In the genomic region with DNA sequence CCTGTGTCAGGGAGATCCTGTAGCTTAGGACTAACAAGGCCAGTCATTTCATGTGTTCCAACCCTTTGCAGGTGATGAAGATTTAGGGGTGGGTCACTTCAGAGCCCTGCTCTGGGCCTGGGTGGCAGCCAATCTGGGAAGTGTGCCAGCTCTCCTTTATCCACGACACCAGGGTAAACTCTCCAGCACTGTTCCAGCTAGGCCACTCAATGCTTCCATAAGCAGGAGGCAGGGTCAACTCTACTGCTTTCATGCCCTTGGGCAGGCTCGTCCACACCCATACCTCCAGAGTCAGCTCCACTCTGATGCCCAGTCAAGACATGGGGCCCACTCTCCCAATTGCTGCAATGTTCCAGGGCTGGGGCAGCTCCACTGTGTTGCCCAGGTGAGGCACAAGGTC, we compare ENCODE assay signal across 19 mouse cellular contexts. TPM values are rescaled to one million over a fixed set of nuclear protein-coding genes. Genes with fewer than 3 reads are reported as not detected.
DNase-seq lines count a peak whose midpoint lies in the region; ATAC-seq and TF ChIP-seq lines count a peak whose summit lies in the region.
"Had no signal": no experiment of that assay in that cellular context is flagged by ENCODE, and none has a peak within 500 bp of the region (broad histone marks: within the 10 kb centered on the region; RNA-seq: fewer than 3 reads in every experiment).

No protein-coding gene starts in this region.

- WGBS in forebrain, embryonic 11.5 days = 87% methylated on average over 2 of the region's 2 CpGs
- 46% methylated on average over 2 of the region's 2 CpGs for WGBS in forebrain, embryonic 15.5 days
- WGBS in kidney, postnatal 0 days = 58% methylated on average over 2 of the region's 2 CpGs
- WGBS in midbrain, embryonic 12.5 days = 88% methylated on average over 2 of the region's 2 CpGs
- 72% methylated on average over 2 of the region's 2 CpGs for WGBS in midbrain, embryonic 13.5 days
- 42% methylated on average over 2 of the region's 2 CpGs for WGBS in stomach, postnatal 0 days

- H3K4me2 ChIP-seq in forebrain, embryonic 11.5 days (ENCODE audit: low read depth, low read length, severe bottlenecking) = no peak overlapping the region
- H3K4me2 ChIP-seq in forebrain, embryonic 15.5 days (replicated peaks) = no peak overlapping the region
- no peak overlapping the region for H3K4me2 ChIP-seq in kidney, postnatal 0 days (ENCODE audit: low read length)
- no peak overlapping the region for H3K4me2 ChIP-seq in midbrain, embryonic 12.5 days (replicated peaks)
- H3K4me2 ChIP-seq in midbrain, embryonic 13.5 days (replicated peaks) = no peak overlapping the region
- H3K4me2 ChIP-seq in stomach, postnatal 0 days (replicated peaks; ENCODE audit: low read depth) = no peak overlapping the region
- H3K4me2 ChIP-seq: heart, embryonic 11.5 days; liver, embryonic 15.5 days; midbrain, embryonic 15.5 days had no signal

- no peaks in the 10 kb centered on the region for H3K4me1 ChIP-seq in forebrain, embryonic 11.5 days (replicated peaks; ENCODE audit: control insufficient read depth, insufficient read depth, low read length)
- no peaks in the 10 kb centered on the region for H3K4me1 ChIP-seq in forebrain, embryonic 15.5 days
- H3K4me1 ChIP-seq in kidney, postnatal 0 days (replicated peaks; ENCODE audit: insufficient read depth, low read length) = no peaks in the 10 kb centered on the region
- H3K4me1 ChIP-seq in midbrain, embryonic 12.5 days = no peaks in the 10 kb centered on the region
- H3K4me1 ChIP-seq in midbrain, embryonic 13.5 days (replicated peaks) = no peaks in the 10 kb centered on the region
- no peaks in the 10 kb centered on the region for H3K4me1 ChIP-seq in stomach, postnatal 0 days (replicated peaks; ENCODE audit: control insufficient read depth, insufficient read depth)
- H3K4me1 ChIP-seq: hindbrain, embryonic 10.5 days; liver, embryonic 15.5 days; midbrain, embryonic 15.5 days had no signal

- no peak for TF ChIP-seq CTCF in kidney, postnatal 0 days (IDR thresholded peaks at IDR 0.05; ENCODE audit: low read depth)
- no peak for TF ChIP-seq CTCF in stomach, postnatal 0 days (IDR thresholded peaks at IDR 0.05; ENCODE audit: low read depth)

- peak; percentile 48 for DNase-seq in forebrain, embryonic 11.5 days (ENCODE audit: low spot score)
- no peak for DNase-seq in kidney, postnatal 0 days (ENCODE audit: low spot score)
- DNase-seq in kidney, adult 18-20 months = no peak
- no peak for DNase-seq in stomach, postnatal 0 days (ENCODE audit: low spot score)
- no peak for DNase-seq in embryo, embryonic 10.5 days (ENCODE audit: low spot score)
- DNase-seq: cerebellum, adult 2 months; forebrain, postnatal 0 days; kidney, adult 9 months; right cerebral cortex, postnatal 14 days; spleen, adult 18-20 months had no signal

- H3K9ac ChIP-seq in forebrain, embryonic 11.5 days (ENCODE audit: low read length) = no peak overlapping the region
- H3K9ac ChIP-seq in forebrain, embryonic 15.5 days (replicated peaks) = no peak overlapping the region
- H3K9ac ChIP-seq in kidney, postnatal 0 days (ENCODE audit: low read depth, low read length) = no peak overlapping the region
- H3K9ac ChIP-seq in midbrain, embryonic 12.5 days (replicated peaks) = no peak overlapping the region
- H3K9ac ChIP-seq in midbrain, embryonic 13.5 days (replicated peaks) = no peak overlapping the region
- H3K9ac ChIP-seq in stomach, postnatal 0 days (ENCODE audit: low read length) = no peak overlapping the region
- H3K9ac ChIP-seq: forebrain, postnatal 0 days; liver, embryonic 15.5 days; midbrain, embryonic 15.5 days had no signal

- H3K4me3 ChIP-seq in forebrain, embryonic 11.5 days (ENCODE audit: low read depth, low read length) = no peak overlapping the region
- no peak overlapping the region for H3K4me3 ChIP-seq in forebrain, embryonic 15.5 days
- no peak overlapping the region for H3K4me3 ChIP-seq in kidney, postnatal 0 days (replicated peaks; ENCODE audit: low read depth, low read length)
- no peak overlapping the region for H3K4me3 ChIP-seq in midbrain, embryonic 12.5 days
- H3K4me3 ChIP-seq in midbrain, embryonic 13.5 days (replicated peaks) = no peak overlapping the region
- H3K4me3 ChIP-seq in stomach, postnatal 0 days (ENCODE audit: low read depth, low read length) = no peak overlapping the region
- H3K4me3 ChIP-seq: hindbrain, embryonic 10.5 days; liver, embryonic 15.5 days; midbrain, embryonic 15.5 days had no signal

- no peak overlapping the region for H3K27ac ChIP-seq in forebrain, embryonic 11.5 days (ENCODE audit: low read depth, low read length)
- H3K27ac ChIP-seq in forebrain, embryonic 15.5 days (replicated peaks) = no peak overlapping the region
- no peak overlapping the region for H3K27ac ChIP-seq in kidney, postnatal 0 days
- no peak overlapping the region for H3K27ac ChIP-seq in midbrain, embryonic 12.5 days (replicated peaks)
- H3K27ac ChIP-seq in midbrain, embryonic 13.5 days = no peak overlapping the region
- no peak overlapping the region for H3K27ac ChIP-seq in stomach, postnatal 0 days (replicated peaks)
- H3K27ac ChIP-seq: hindbrain, embryonic 10.5 days; liver, embryonic 15.5 days; midbrain, embryonic 15.5 days had no signal

- TF ChIP-seq EP300 in stomach, postnatal 0 days (optimal IDR thresholded peaks at IDR 0.05) = no peak

- no peaks in the 10 kb centered on the region for H3K27me3 ChIP-seq in forebrain, embryonic 11.5 days (ENCODE audit: control insufficient read depth, insufficient read depth, low read length)
- no peaks in the 10 kb centered on the region for H3K27me3 ChIP-seq in forebrain, embryonic 15.5 days
- no peaks in the 10 kb centered on the region for H3K27me3 ChIP-seq in kidney, postnatal 0 days (ENCODE audit: insufficient read depth, low read length)
- H3K27me3 ChIP-seq in midbrain, embryonic 12.5 days = no peaks in the 10 kb centered on the region
- no peaks in the 10 kb centered on the region for H3K27me3 ChIP-seq in midbrain, embryonic 13.5 days
- no peaks in the 10 kb centered on the region for H3K27me3 ChIP-seq in stomach, postnatal 0 days (ENCODE audit: control insufficient read depth, insufficient read depth, low read length)
- H3K27me3 ChIP-seq: CH12.LX; liver, embryonic 15.5 days; midbrain, embryonic 15.5 days had no signal

- no peak for ATAC-seq in forebrain, embryonic 11.5 days (replicated peaks; ENCODE audit: low FRiP score)
- no peak for ATAC-seq in forebrain, embryonic 15.5 days (replicated peaks)
- ATAC-seq in kidney, postnatal 0 days (replicated peaks; ENCODE audit: low FRiP score, low read depth) = 0 out of 2 replicates have a peak, but pooled peaks have one; percentile 5
- ATAC-seq in midbrain, embryonic 12.5 days (ENCODE audit: low FRiP score, low read depth) = 0 out of 2 replicates have a peak, but pooled peaks have one; percentile 34
- ATAC-seq in midbrain, embryonic 13.5 days = no peak
- 0 out of 2 replicates have a peak, but pooled peaks have one; percentile 4 for ATAC-seq in stomach, postnatal 0 days (ENCODE audit: low FRiP score, low TSS enrichment)
- ATAC-seq: forebrain, postnatal 0 days; inflammation-experienced regulatory T-cells, adult 6 months; midbrain, embryonic 15.5 days had no signal

- H3K36me3 ChIP-seq in forebrain, embryonic 11.5 days (ENCODE audit: control insufficient read depth, insufficient read depth, low read length) = no peaks in the 10 kb centered on the region
- no peaks in the 10 kb centered on the region for H3K36me3 ChIP-seq in forebrain, embryonic 15.5 days
- no peaks in the 10 kb centered on the region for H3K36me3 ChIP-seq in kidney, postnatal 0 days (ENCODE audit: insufficient read depth, low read length)
- no peaks in the 10 kb centered on the region for H3K36me3 ChIP-seq in midbrain, embryonic 12.5 days
- no peaks in the 10 kb centered on the region for H3K36me3 ChIP-seq in midbrain, embryonic 13.5 days
- H3K36me3 ChIP-seq in stomach, postnatal 0 days (ENCODE audit: control insufficient read depth, insufficient read depth, low read length) = no peaks in the 10 kb centered on the region
- H3K36me3 ChIP-seq: hindbrain, embryonic 10.5 days; liver, embryonic 15.5 days; midbrain, embryonic 15.5 days had no signal

- H3K9me3 ChIP-seq in forebrain, embryonic 11.5 days (ENCODE audit: control insufficient read depth, low read length) = no peaks in the 10 kb centered on the region
- no peaks in the 10 kb centered on the region for H3K9me3 ChIP-seq in forebrain, embryonic 15.5 days
- H3K9me3 ChIP-seq in kidney, postnatal 0 days (replicated peaks; ENCODE audit: low read length) = no peaks in the 10 kb centered on the region
- no peaks in the 10 kb centered on the region for H3K9me3 ChIP-seq in midbrain, embryonic 12.5 days
- no peaks in the 10 kb centered on the region for H3K9me3 ChIP-seq in midbrain, embryonic 13.5 days
- no peaks in the 10 kb centered on the region for H3K9me3 ChIP-seq in stomach, postnatal 0 days (ENCODE audit: control insufficient read depth, low read length)
- H3K9me3 ChIP-seq: hindbrain, embryonic 10.5 days; liver, embryonic 15.5 days; midbrain, embryonic 15.5 days had no signal

RNA-seq across cellular contexts. Expression of gene Scn9a, which starts 20.7 kb away (rescaled TPM):
- polyA plus RNA-seq in forebrain, embryonic 11.5 days (2014; fragmentation: Nextera tagmentation; extraction: Ambion mirVana) = 0.92 and 1.1 TPM in 2 replicates
- 5.2 and 5.5 TPM in 2 replicates for polyA plus RNA-seq in forebrain, embryonic 15.5 days (2015; fragmentation: Nextera tagmentation; extraction: Ambion mirVana)
- polyA plus RNA-seq in kidney, postnatal 0 days (2015; fragmentation: Nextera tagmentation; extraction: Ambion mirVana) = 0.40 and 0.57 TPM in 2 replicates
- 3.4 and 3.8 TPM in 2 replicates for polyA plus RNA-seq in midbrain, embryonic 12.5 days (2016; fragmentation: Nextera tagmentation; extraction: Ambion mirVana)
- 7.8 TPM in 2 replicates for polyA plus RNA-seq in midbrain, embryonic 13.5 days (2015; fragmentation: Nextera tagmentation; extraction: Ambion mirVana)
- polyA plus RNA-seq in stomach, postnatal 0 days (2015; fragmentation: Nextera tagmentation; extraction: Ambion mirVana) = 0.62 and 0.82 TPM in 2 replicates
- polyA plus RNA-seq: inflammation-experienced regulatory T-cells, adult 6 months had no signal

Comparison
In these comparisons a context has a peak if more than half of its experiments do, and no peak if none do; other contexts are left out.
1. ATAC-seq: peak in kidney, postnatal 0 days (single experiment), midbrain, embryonic 12.5 days (single experiment) and stomach, postnatal 0 days (single experiment); none in forebrain, embryonic 11.5 days (single experiment), forebrain, embryonic 15.5 days (single experiment) and midbrain, embryonic 13.5 days (single experiment).